Mouse (Mus musculus) neutrophil, adult 83 days (primary cell): ENCODE results near the gene Dpf1. TPM values are rescaled to one million over a fixed set of nuclear protein-coding genes. Genes with fewer than 3 reads are reported as not detected.

ENCODE experiments used
- total RNA-seq, 2 experiments: library from RNA; stranded (reverse); gene quantifications; one replicate each; pipeline ENCODE4 v1.2.4; 2023

Dpf1 gene
- total RNA-seq = not detected

GRCm38 (mm10) chr7:29303738-29304462 is at the start of gene Dpf1:
Gene Dpf1, plus strand, starts transcription at chr7:29303951.

GRCm38 (mm10) chr7:29281201-29282073 is 22.3 kb upstream of the Dpf1 start, which contains the start of gene Spint2:
Gene Spint2, minus strand, starts transcription at chr7:29281912.

GRCm38 (mm10) chr7:29288942-29289638 is 14.7 kb upstream of the Dpf1 start, which contains the start of gene Ppp1r14a:
Gene Ppp1r14a, plus strand, starts transcription at chr7:29289308.

Other genes with a start within 250 kb of the Dpf1 start
- under 1 TPM; 0.18 to 0.20 TPM for gene Ryr1, start 178.8 kb upstream of the Dpf1 start, total RNA-seq
- 100 to 1,000 TPM; 271 to 292 TPM for gene Rasgrp4, start 169.1 kb upstream of the Dpf1 start, total RNA-seq
- gene Fam98c, start 147.7 kb upstream of the Dpf1 start, total RNA-seq = 10 to 100 TPM; 14.4 to 18.2 TPM
- gene Ggn, start 133.7 kb upstream of the Dpf1 start, total RNA-seq = under 1 TPM; 0.24 to 0.82 TPM
- gene Spred3, start 133.5 kb upstream of the Dpf1 start, total RNA-seq = 1 to 10 TPM; 2.4 to 3.0 TPM
- 100 to 1,000 TPM; 165 to 168 TPM for gene Psmd8, start 123.2 kb upstream of the Dpf1 start, total RNA-seq
- gene Catsperg1, start 89.9 kb upstream of the Dpf1 start, total RNA-seq = 1 to 10 TPM; 1.3 to 2.2 TPM
- gene Kcnk6, start 71.4 kb upstream of the Dpf1 start, total RNA-seq = 1 to 10 TPM; 6.3 to 8.5 TPM
- 10 to 100 TPM; 20.9 to 21.0 TPM for gene Yif1b, start 65.6 kb upstream of the Dpf1 start, total RNA-seq
- under 1 TPM in 1 of 2 experiments, not detected in 1; 0.59 TPM for gene 2200002D01Rik, start 55.5 kb upstream of the Dpf1 start, total RNA-seq
- 10 to 100 TPM; 22.0 to 24.0 TPM for gene Spint2, start 22.0 kb upstream of the Dpf1 start, total RNA-seq
- not detected for gene Ppp1r14a, start 14.6 kb upstream of the Dpf1 start, total RNA-seq
- 10 to 100 TPM; 33.5 to 36.3 TPM for gene Sipa1l3, start 214.7 kb downstream of the Dpf1 start, total RNA-seq